Mouse (Mus musculus) heart, postnatal 0 days (tissue): Measurements from ENCODE around the gene Pmf1. TPM values are rescaled to one million over a fixed set of nuclear protein-coding genes. Genes with fewer than 3 reads are reported as not detected.

Experiments used
- ATAC-seq: fragments of 200-750 bp; cut with Nextera tagmentation; 2 replicates; pipeline ENCODE4 v1.8.0; 2017; ENCODE audit warnings: low read depth, moderate number of reproducible peaks, moderate library complexity; ENCODE audit not compliant: insufficient read depth
- DNase-seq: peaks from one replicate; pipeline ENCODE4 v3.0.0-alpha.2; 2016; ENCODE audit warnings: low spot score
- H3K27ac ChIP-seq: fragments of 300-500 bp; sonication (generic); 2 replicates; pipeline ENCODE4 v1.5.1; 2014; ENCODE audit warnings: low read depth, mild to moderate bottlenecking
- H3K27me3 ChIP-seq: fragments of 300-500 bp; sonication (generic); 2 replicates; pipeline ENCODE4 v1.6.1; 2014; ENCODE audit warnings: low read length, mixed read lengths; ENCODE audit not compliant: control insufficient read depth, insufficient read depth
- H3K36me3 ChIP-seq: fragments of 300-500 bp; sonication (generic); replicated peaks from 2 replicates; pipeline ENCODE4 v1.6.1; 2014; ENCODE audit warnings: low read length, mixed read lengths; ENCODE audit not compliant: control insufficient read depth, insufficient read depth
- H3K4me1 ChIP-seq: fragments of 300-500 bp; sonication (generic); 2 replicates; pipeline ENCODE4 v1.6.1; 2014; ENCODE audit warnings: antibody characterized with exemption; ENCODE audit not compliant: control insufficient read depth, insufficient read depth
- H3K4me2 ChIP-seq: fragments of 300-500 bp; sonication (generic); 2 replicates; pipeline ENCODE4 v1.6.1; 2014; ENCODE audit warnings: low read depth, mild to moderate bottlenecking, low read length, moderate library complexity
- H3K4me3 ChIP-seq: fragments of 300-500 bp; sonication (generic); 2 replicates; pipeline ENCODE4 v1.5.1; 2014; ENCODE audit warnings: low read depth, low read length
- H3K9ac ChIP-seq: fragments of 300-500 bp; sonication (generic); replicated peaks from 2 replicates; pipeline ENCODE4 v1.6.1; 2014; ENCODE audit warnings: low read depth, low read length, mixed read lengths
- H3K9me3 ChIP-seq: fragments of 300-500 bp; sonication (generic); replicated peaks from 2 replicates; pipeline ENCODE4 v1.6.1; 2016; ENCODE audit warnings: low read length; ENCODE audit not compliant: control insufficient read depth
- CTCF ChIP-seq: IDR thresholded peaks from 2 replicates; pipeline ENCODE4 v1.5.1; 2016; ENCODE audit warnings: antibody characterized with exemption, control low read depth, low read depth
- EP300 ChIP-seq: IDR thresholded peaks from 2 replicates; pipeline ENCODE4 v1.6.1; 2016; ENCODE audit warnings: antibody characterized with exemption, low read depth
- WGBS: fragments of 180-500 bp; shearing (Covaris S2); extraction: QIAGEN DNeasy Blood & Tissue Kit; methylation state at CpG from one replicate; pipeline ENCODE4 v1.1.7; 2014; 5-methylcytosine and 5-hydroxymethylcytosine counted together
- polyA plus RNA-seq: library from polyadenylated mRNA; unstranded; fragments of >200 nt; fragmentation: Nextera tagmentation; extraction: Ambion mirVana; gene quantifications from 2 replicates; pipeline ENCODE4 v1.2.1, GENCODE M21; 2015
- total RNA-seq: library from RNA; depleted of rRNA; stranded (reverse); fragments of >200 nt; gene quantifications from 2 replicates; pipeline ENCODE4 v1.2.3, GENCODE M21; 2014; ENCODE audit warnings: low replicate concordance

Pmf1 gene
- total and polyA plus RNA-seq, 2 experiments from 2014 or later = 62.9 to 116 TPM

GRCm38 (mm10) chr3:88425330-88425689 lies 15.2 kb upstream of the Pmf1 start:
- peaks cover 13% of the 10 kb centered on the region for H3K36me3 ChIP-seq
- peaks cover 14% of the 10 kb centered on the region for H3K4me1 ChIP-seq
- no peaks in the 10 kb centered on the region for H3K9me3 ChIP-seq
- peak overlapping the region; percentile 46 for H3K9ac ChIP-seq
- WGBS = 11% methylated on average over 2 of the region's 2 CpGs
- H3K4me2 ChIP-seq = peak overlapping the region; percentile 91
- no peak overlapping the region for H3K27ac ChIP-seq
- DNase-seq = no peak
- H3K4me3 ChIP-seq = peak overlapping the region; percentile 78
- TF ChIP-seq EP300 = no peak
- TF ChIP-seq CTCF = no peak
- no peak for ATAC-seq
- H3K27me3 ChIP-seq = no peaks in the 10 kb centered on the region

GRCm38 (mm10) chr3:88424605-88425329 lies 14.6 kb upstream of the Pmf1 start, which contains the start of gene Slc25a44:
Slc25a44 (minus strand) TSS chr3:88425139.
- H3K4me2 ChIP-seq = peak within 1 kb of the TSS; percentile 91
- ATAC-seq (peak; percentile 99), DNase-seq (peak; percentile 99)
- H3K9me3 ChIP-seq = no peaks in the 10 kb centered on the region
- TF ChIP-seq EP300 = 0 out of 2 replicates have a peak, but pooled peaks have one; percentile 4
- TF ChIP-seq CTCF = no peak
- peak within 1 kb of the TSS; percentile 40 for H3K27ac ChIP-seq
- under 1% methylated on average over 35 of the region's 35 CpGs for WGBS
- H3K36me3 ChIP-seq = peaks cover 18% of the 10 kb centered on the region
- peaks cover 14% of the 10 kb centered on the region for H3K4me1 ChIP-seq
- peak within 1 kb of the TSS; percentile 74 for H3K9ac ChIP-seq
- H3K27me3 ChIP-seq = no peaks in the 10 kb centered on the region
- peak within 1 kb of the TSS; percentile 78 for H3K4me3 ChIP-seq

- no peaks in the 10 kb centered on the region for H3K9me3 ChIP-seq
- H3K4me3 ChIP-seq = no peak overlapping the region
- WGBS = 38% methylated on average over 9 of the region's 9 CpGs
- H3K36me3 ChIP-seq = peaks cover 42% of the 10 kb centered on the region
- H3K27ac ChIP-seq = no peak overlapping the region
- no peak for TF ChIP-seq EP300
- no peak for TF ChIP-seq CTCF
- H3K27me3 ChIP-seq = no peaks in the 10 kb centered on the region
- DNase-seq (no peak), ATAC-seq (no peak)
- no peak overlapping the region for H3K9ac ChIP-seq
- H3K4me2 ChIP-seq = no peak overlapping the region
- H3K4me1 ChIP-seq = peaks cover 14% of the 10 kb centered on the region
Measured at GRCm38 (mm10) chr3:88422020-88422720, 12.0 kb upstream of the Pmf1 start.

- Histone ChIP-seq H3K27me3 (no peaks in the 10 kb centered on the region), H3K27ac (no peak overlapping the region)
- no peak for DNase-seq
Measured at GRCm38 (mm10) chr3:88420771-88421170, 10.6 kb upstream of the Pmf1 start.

GRCm38 (mm10) chr3:88418016-88418415 lies 7.9 kb upstream of the Pmf1 start:
- H3K4me1 ChIP-seq = no peaks in the 10 kb centered on the region
- H3K9me3 ChIP-seq = no peaks in the 10 kb centered on the region
- 72% methylated on average over 6 of the region's 6 CpGs for WGBS
- H3K4me2 ChIP-seq = no peak overlapping the region
- H3K4me3 ChIP-seq = no peak overlapping the region
- H3K27me3 ChIP-seq = no peaks in the 10 kb centered on the region
- no peak for TF ChIP-seq EP300
- no peak for TF ChIP-seq CTCF
- ATAC-seq (no peak), DNase-seq (no peak)
- peaks cover 66% of the 10 kb centered on the region for H3K36me3 ChIP-seq
- no peak overlapping the region for H3K9ac ChIP-seq
- no peak overlapping the region for H3K27ac ChIP-seq

More at GRCm38 (mm10) chr3:88420771-88421170, 10.6 kb upstream of the Pmf1 start:
- H3K4me2 ChIP-seq = no peak overlapping the region
- H3K9me3 ChIP-seq = no peaks in the 10 kb centered on the region
- H3K4me3 ChIP-seq = no peak overlapping the region
- peaks cover 14% of the 10 kb centered on the region for H3K4me1 ChIP-seq
- peaks cover 55% of the 10 kb centered on the region for H3K36me3 ChIP-seq
- TF ChIP-seq CTCF (no peak), EP300 (no peak)
- no peak for ATAC-seq
- no peak overlapping the region for H3K9ac ChIP-seq
- 92% methylated on average over 19 of the region's 19 CpGs for WGBS
